Mouse (Mus musculus): ENCODE results near the gene Fam118a.

- TF ChIP-seq CTCF (IDR thresholded peaks at IDR 0.05; ENCODE audit: insufficient read depth, low read length): no peak
- TF ChIP-seq POLR2A (IDR thresholded peaks at IDR 0.05; ENCODE audit: borderline replicate concordance, extremely low read depth, low read depth, low read length): no peak
Measured at GRCm38 (mm10) chr15:85012662-85013054, 16.1 kb upstream of the Fam118a start.

All from lung, adult 2 months (tissue).